Mouse (Mus musculus): ENCODE results near the gene Fam178b.

Gene Fam178b

DNA sequence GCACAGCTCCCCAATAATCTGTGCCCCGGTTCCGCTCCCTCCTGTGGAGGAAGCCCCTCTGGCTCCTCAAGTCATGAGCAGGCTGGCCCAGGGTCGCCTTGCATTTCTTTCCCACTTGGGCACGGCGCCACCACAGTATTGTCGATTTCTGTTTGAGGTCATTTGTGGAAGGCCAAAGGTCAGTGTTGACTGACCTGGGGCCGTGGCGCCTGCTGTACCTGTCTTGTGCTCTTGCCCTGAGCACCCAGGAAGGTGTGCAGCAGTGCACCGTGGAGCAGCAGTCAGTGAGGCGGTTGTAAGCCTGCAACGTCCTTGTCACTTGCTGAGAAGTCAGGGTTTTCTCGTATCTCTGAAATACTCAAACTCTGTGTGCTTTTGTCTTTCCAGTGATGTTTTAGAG is 157.2 kb downstream of the Fam178b start:
- CTCF ChIA-PET = no interaction called here

DNA sequence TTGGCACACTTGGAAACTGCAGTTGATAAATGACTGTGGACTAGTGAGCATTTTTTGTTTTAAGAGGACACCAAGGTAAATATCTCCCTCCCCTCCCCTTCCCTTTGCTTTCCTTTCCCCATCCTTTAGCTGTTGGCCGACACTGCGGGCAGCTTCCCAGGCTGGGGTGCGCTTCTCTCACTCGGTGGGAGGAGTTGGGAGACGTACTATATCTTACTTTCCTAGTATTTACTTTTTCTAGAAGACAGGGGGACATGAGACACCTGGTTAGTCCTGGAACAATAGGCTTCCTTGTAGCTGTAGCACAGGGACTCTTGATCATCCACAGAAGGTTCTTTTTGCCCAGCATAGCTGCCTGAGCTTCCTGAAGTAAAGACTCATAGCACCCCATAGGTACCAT is 158.9 kb downstream of the Fam178b start:
- CTCF ChIA-PET = interaction anchor here (0.6 kb wide), 1 partner anchor 673 kb away, joined by 9 read pairs; no protein-coding TSS in a partner anchor

- CTCF ChIA-PET = no interaction called here
These were observed 159.5 kb downstream of the Fam178b start for GRCm38 (mm10) chr1:36523332-36524013.

- CTCF ChIA-PET = no interaction called here
These were observed 160.8 kb downstream of the Fam178b start for GRCm38 (mm10) chr1:36522210-36522609.

GRCm38 (mm10) chr1:36519626-36520025 is 163.4 kb downstream of the Fam178b start:
- CTCF ChIA-PET = interaction anchor here (0.7 kb wide), 1 partner anchor 13 kb away, joined by 4 read pairs; no protein-coding TSS in a partner anchor

- CTCF ChIA-PET = interaction anchor here (0.6 kb wide), 1 partner anchor 19 kb away, joined by 14 read pairs; the partner anchor contains the start of gene Ankrd23
These were observed 164.7 kb downstream of the Fam178b start for GRCm38 (mm10) chr1:36518259-36518658.

GRCm38 (mm10) chr1:36513718-36514117 is 169.3 kb downstream of the Fam178b start:
- CTCF ChIA-PET = no interaction called here

GRCm38 (mm10) chr1:36513310-36513709 is 169.7 kb downstream of the Fam178b start:
- CTCF ChIA-PET = no interaction called here

DNA sequence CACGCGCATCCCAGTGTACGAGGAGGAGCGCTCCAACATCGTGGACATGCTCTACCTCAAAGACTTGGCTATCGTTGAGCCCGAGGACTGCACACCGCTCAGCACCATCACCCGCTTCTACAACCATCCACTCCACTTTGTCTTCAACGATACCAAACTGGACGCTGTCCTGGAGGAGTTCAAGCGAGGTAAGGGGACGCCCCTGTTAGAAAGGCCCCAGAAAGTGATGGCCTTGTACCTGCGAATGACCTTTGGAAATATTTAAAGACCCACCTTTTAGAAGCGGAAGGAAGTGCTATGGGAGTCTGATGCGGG is 170.1 kb downstream of the Fam178b start:
- CTCF ChIA-PET = no interaction called here

Measured in spleen, embryonic (tissue).